Mouse (Mus musculus) lung, postnatal 0 days (tissue): ENCODE data around the gene Rbfox1. TPM values are rescaled to one million over a fixed set of nuclear protein-coding genes. Genes with fewer than 3 reads are reported as not detected.

Experiments used
- ATAC-seq: fragments of 200-750 bp; cut with Nextera tagmentation; 2 replicates; pipeline ENCODE4 v1.8.0; 2017; ENCODE audit warnings: moderate library complexity
- DNase-seq: peaks from one replicate; pipeline ENCODE4 v3.0.0-alpha.2; 2016; ENCODE audit warnings: low spot score
- H3K27ac ChIP-seq: fragments of 300-500 bp; sonication (generic); 2 replicates; pipeline ENCODE4 v1.5.1; 2014; ENCODE audit warnings: antibody characterized with exemption, mild to moderate bottlenecking, low read length, mixed read lengths
- H3K27me3 ChIP-seq: fragments of 300-500 bp; sonication (generic); replicated peaks from 2 replicates; pipeline ENCODE4 v1.6.1; 2014; ENCODE audit warnings: low read length, mixed read lengths; ENCODE audit not compliant: insufficient read depth
- H3K36me3 ChIP-seq: fragments of 300-500 bp; sonication (generic); 2 replicates; pipeline ENCODE4 v1.6.1; 2014; ENCODE audit warnings: low read length, mixed read lengths; ENCODE audit not compliant: insufficient read depth
- H3K4me1 ChIP-seq: fragments of 300-500 bp; sonication (generic); 2 replicates; pipeline ENCODE4 v1.6.1; 2014; ENCODE audit warnings: antibody characterized with exemption, low read depth, low read length, mixed read lengths; ENCODE audit not compliant: insufficient read depth
- H3K4me2 ChIP-seq: fragments of 300-500 bp; sonication (generic); replicated peaks from 2 replicates; pipeline ENCODE4 v1.6.1; 2014; ENCODE audit warnings: low read depth, mild to moderate bottlenecking, low read length, moderate library complexity, mixed read lengths
- H3K4me3 ChIP-seq: fragments of 300-500 bp; sonication (generic); 2 replicates; pipeline ENCODE4 v1.5.1; 2014; ENCODE audit warnings: low read depth, low read length
- H3K9ac ChIP-seq: fragments of 300-500 bp; sonication (generic); replicated peaks from 2 replicates; pipeline ENCODE4 v1.6.1; 2014; ENCODE audit warnings: low read depth, mild to moderate bottlenecking
- H3K9me3 ChIP-seq: fragments of 300-500 bp; sonication (generic); 2 replicates; pipeline ENCODE4 v1.6.1; 2016; ENCODE audit warnings: low read length, mixed read lengths
- CTCF ChIP-seq: IDR thresholded peaks from 2 replicates; pipeline ENCODE4 v1.5.1; 2016; ENCODE audit warnings: antibody characterized with exemption, mild to moderate bottlenecking
- EP300 ChIP-seq: IDR thresholded peaks from 2 replicates; pipeline ENCODE4 v1.6.1; 2016; ENCODE audit warnings: antibody characterized with exemption, mild to moderate bottlenecking, control low read depth
- WGBS: fragments of 180-500 bp; shearing (Covaris S2); extraction: QIAGEN DNeasy Blood & Tissue Kit; methylation state at CpG from one replicate; pipeline ENCODE4 v1.1.7; 2014; 5-methylcytosine and 5-hydroxymethylcytosine counted together
- polyA plus RNA-seq: library from polyadenylated mRNA; unstranded; fragments of >200 nt; fragmentation: Nextera tagmentation; extraction: Ambion mirVana; gene quantifications from 2 replicates; pipeline ENCODE4 v1.2.1, GENCODE M21; 2015

The Rbfox1 gene
- polyA plus RNA-seq, 1 experiment from 2014 or later: 0.25 TPM

- Histone ChIP-seq H3K27ac (no peak overlapping the region), H3K4me1 (no peaks in the 10 kb centered on the region)
- ATAC-seq: no peak
Measured at GRCm38 (mm10) chr16:6192358-6192757, 307.2 kb downstream of the Rbfox1 start.

GRCm38 (mm10) chr16:6206431-6206830, 321.3 kb downstream of the Rbfox1 start:
- TF ChIP-seq CTCF (no peak), EP300 (no peak)
- H3K4me3 ChIP-seq: no peak overlapping the region
- H3K4me1 ChIP-seq: no peaks in the 10 kb centered on the region
- DNase-seq: no peak
- no peak overlapping the region for H3K9ac ChIP-seq
- H3K4me2 ChIP-seq: no peak overlapping the region
- no peaks in the 10 kb centered on the region for H3K36me3 ChIP-seq
- no peaks in the 10 kb centered on the region for H3K9me3 ChIP-seq
- no peaks in the 10 kb centered on the region for H3K27me3 ChIP-seq
- no peak overlapping the region for H3K27ac ChIP-seq
- ATAC-seq: no peak

More at GRCm38 (mm10) chr16:6192358-6192757, 307.2 kb downstream of the Rbfox1 start:
- H3K9ac ChIP-seq: no peak overlapping the region
- H3K4me3 ChIP-seq: no peak overlapping the region
- no peak overlapping the region for H3K4me2 ChIP-seq
- H3K9me3 ChIP-seq: no peaks in the 10 kb centered on the region
- no peaks in the 10 kb centered on the region for H3K36me3 ChIP-seq
- H3K27me3 ChIP-seq: no peaks in the 10 kb centered on the region
- WGBS: 71% methylated on average over 2 of the region's 2 CpGs
- DNase-seq: no peak
- TF ChIP-seq CTCF (no peak), EP300 (no peak)

- Histone ChIP-seq H3K4me1 (no peaks in the 10 kb centered on the region), H3K4me3 (no peak overlapping the region)
Measured at GRCm38 (mm10) chr16:6212916-6213315, 327.8 kb downstream of the Rbfox1 start.

GRCm38 (mm10) chr16:6227449-6227848, 342.3 kb downstream of the Rbfox1 start:
- no peaks in the 10 kb centered on the region for H3K27me3 ChIP-seq
- no peak for DNase-seq
- H3K36me3 ChIP-seq: no peaks in the 10 kb centered on the region
- H3K4me1 ChIP-seq: no peaks in the 10 kb centered on the region
- no peak overlapping the region for H3K4me3 ChIP-seq
- H3K9ac ChIP-seq: no peak overlapping the region
- no peak overlapping the region for H3K27ac ChIP-seq
- no peak for ATAC-seq
- H3K4me2 ChIP-seq: no peak overlapping the region
- no peaks in the 10 kb centered on the region for H3K9me3 ChIP-seq
- TF ChIP-seq CTCF: no peak
- no peak for TF ChIP-seq EP300
- 58% methylated on average over 6 of the region's 6 CpGs for WGBS

More at GRCm38 (mm10) chr16:6212916-6213315, 327.8 kb downstream of the Rbfox1 start:
- Histone ChIP-seq H3K36me3 (no peaks in the 10 kb centered on the region), H3K9me3 (no peaks in the 10 kb centered on the region), H3K27me3 (no peaks in the 10 kb centered on the region), H3K9ac (no peak overlapping the region), H3K4me2 (no peak overlapping the region), H3K27ac (no peak overlapping the region)
- ATAC-seq (no peak), DNase-seq (no peak)
- WGBS: 25% methylated on average over 3 of the region's 3 CpGs
- no peak for TF ChIP-seq CTCF
- TF ChIP-seq EP300: no peak

GRCm38 (mm10) chr16:6232966-6233365, 347.8 kb downstream of the Rbfox1 start:
- 83% methylated on average over 2 of the region's 2 CpGs for WGBS
- Histone ChIP-seq H3K4me1 (no peaks in the 10 kb centered on the region), H3K4me2 (no peak overlapping the region), H3K36me3 (no peaks in the 10 kb centered on the region), H3K27me3 (no peaks in the 10 kb centered on the region), H3K9ac (no peak overlapping the region), H3K27ac (no peak overlapping the region), H3K9me3 (peaks cover 3% of the 10 kb centered on the region; the same call in 1 of the 2 replicates), H3K4me3 (no peak overlapping the region)
- ATAC-seq (no peak), DNase-seq (no peak)
- no peak for TF ChIP-seq CTCF
- no peak for TF ChIP-seq EP300

GRCm38 (mm10) chr16:6241393-6241792, 356.2 kb downstream of the Rbfox1 start:
- no peak for DNase-seq
- no peak for TF ChIP-seq CTCF
- no peak for TF ChIP-seq EP300
- H3K4me1 ChIP-seq: no peaks in the 10 kb centered on the region
- no peaks in the 10 kb centered on the region for H3K9me3 ChIP-seq
- ATAC-seq: no peak
- no peaks in the 10 kb centered on the region for H3K36me3 ChIP-seq
- WGBS: 96% methylated on average over 4 of the region's 4 CpGs
- no peaks in the 10 kb centered on the region for H3K27me3 ChIP-seq
- H3K4me2 ChIP-seq: no peak overlapping the region
- H3K4me3 ChIP-seq: no peak overlapping the region
- no peak overlapping the region for H3K9ac ChIP-seq
- no peak overlapping the region for H3K27ac ChIP-seq

- no peak for DNase-seq
- Histone ChIP-seq H3K4me1 (no peaks in the 10 kb centered on the region), H3K27ac (no peak overlapping the region), H3K36me3 (no peaks in the 10 kb centered on the region), H3K9ac (no peak overlapping the region), H3K27me3 (no peaks in the 10 kb centered on the region), H3K4me3 (no peak overlapping the region), H3K9me3 (no peaks in the 10 kb centered on the region), H3K4me2 (no peak overlapping the region)
- TF ChIP-seq CTCF (no peak), EP300 (no peak)
- 64% methylated on average over 3 of the region's 3 CpGs for WGBS
- ATAC-seq: no peak
Measured at GRCm38 (mm10) chr16:6242468-6242867, 357.3 kb downstream of the Rbfox1 start.
